Mouse (Mus musculus) left cerebral cortex, postnatal 10 days (tissue): ENCODE measurements around the gene Atat1. TPM values are rescaled to one million over a fixed set of nuclear protein-coding genes. Genes with fewer than 3 reads are reported as not detected.

Experiments
- DNase-seq, 2 experiments: peaks; one replicate each; pipeline ENCODE4 v3.0.0; 2021 to 2022; ENCODE audit warnings: low spot score in 2 of 2, mixed read lengths in 1 of 2; ENCODE audit errors: extremely low spot score in 1 of 2
- intact Hi-C: fragments of 180-260 bp; cut with DNase I; formaldehyde crosslinking; loops from one replicate; pipeline ENCODE4 v1.15.1; 2025
- total RNA-seq, 2 experiments: library from RNA; stranded (reverse); gene quantifications; 2 replicates each; pipeline ENCODE4 v1.2.3; 2021

Atat1 gene
- total RNA-seq, 2 experiments from 2014 or later: 105 to 111 TPM

GRCm38 (mm10) chr17:35919060-35919715 is 9.3 kb upstream of the Atat1 start:
- DNase-seq: peak; percentile 94 to 98
- intact Hi-C loops: no loop called here

DNA sequence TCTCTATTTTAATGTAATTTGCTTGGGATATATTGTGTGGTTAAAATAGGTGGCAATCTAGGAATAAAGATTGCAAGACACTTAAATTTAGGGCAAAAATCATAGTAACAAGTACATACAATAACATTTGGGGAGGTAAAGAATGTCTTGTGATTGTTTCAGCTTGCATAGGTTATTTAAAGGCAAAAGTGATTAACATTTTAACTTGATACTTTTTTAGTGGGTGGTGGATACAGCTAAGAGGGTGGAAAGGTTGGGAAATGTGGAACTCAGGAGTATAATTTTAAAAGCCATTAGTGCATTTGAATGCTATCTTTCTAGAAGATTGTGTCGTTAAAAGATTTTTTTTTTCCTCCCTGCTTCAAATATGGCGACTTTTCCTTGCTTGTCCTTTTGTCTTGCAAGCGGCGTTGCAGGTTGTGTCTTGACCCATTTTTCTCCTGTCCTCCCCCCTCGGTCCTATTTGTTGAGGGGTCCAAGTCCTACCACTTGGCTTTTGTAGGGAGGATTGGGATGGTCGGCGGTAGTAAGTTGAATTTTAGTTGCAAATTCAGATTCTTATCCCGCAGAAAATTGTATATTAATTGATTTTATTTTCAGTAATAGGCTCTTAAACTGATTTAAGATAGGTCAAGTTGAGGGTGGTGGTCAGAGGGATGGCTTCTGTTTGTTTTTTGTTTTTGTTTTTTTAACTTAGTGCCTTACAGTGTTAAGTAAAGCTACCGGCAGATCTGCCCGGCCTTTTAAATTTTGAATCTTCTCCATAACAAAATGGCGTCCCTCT is 8.6 kb upstream of the Atat1 start:
- DNase-seq: peak in 1 of 2 experiments; percentile 66
- intact Hi-C loops: no loop called here

DNA sequence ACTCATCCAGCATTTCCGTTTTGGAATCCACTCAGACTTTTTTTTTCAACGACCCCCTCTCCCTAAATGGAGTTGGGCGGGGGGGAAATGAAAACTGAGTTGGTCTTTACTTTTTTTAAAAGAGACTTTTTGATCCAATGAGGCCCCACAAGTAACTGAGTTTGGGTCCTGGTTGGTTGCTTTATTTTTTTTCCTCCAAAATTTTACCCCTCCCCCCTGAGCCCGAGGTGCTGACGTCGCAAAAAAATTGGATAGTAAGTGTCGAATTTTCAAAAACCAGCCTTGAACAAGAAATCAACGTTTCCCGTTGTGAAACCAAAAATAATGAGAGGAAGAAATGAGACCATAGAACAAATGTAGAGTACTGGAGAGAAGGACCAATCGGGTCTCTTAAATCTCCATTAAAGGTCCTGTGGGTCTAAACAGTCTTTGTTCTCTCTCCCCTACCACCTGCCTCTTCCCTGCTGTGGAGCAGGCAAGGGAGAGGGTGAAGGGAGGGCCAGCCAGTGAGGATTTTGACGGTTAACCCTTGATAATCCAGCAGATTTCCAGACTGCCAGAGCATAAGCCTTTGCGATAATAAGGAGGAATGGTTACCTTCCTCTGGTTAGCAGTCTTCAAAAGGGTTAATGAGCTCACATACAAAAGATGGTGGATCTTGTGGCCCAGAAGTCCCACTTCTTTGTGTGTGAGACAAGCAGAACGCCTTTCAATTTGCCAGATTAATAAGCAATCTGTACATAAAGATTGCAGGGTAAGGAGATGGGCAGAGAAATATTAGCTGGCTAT is 7.8 kb upstream of the Atat1 start:
- peak; percentile 65 to 67 for DNase-seq
- intact Hi-C loops: no loop called here

DNA sequence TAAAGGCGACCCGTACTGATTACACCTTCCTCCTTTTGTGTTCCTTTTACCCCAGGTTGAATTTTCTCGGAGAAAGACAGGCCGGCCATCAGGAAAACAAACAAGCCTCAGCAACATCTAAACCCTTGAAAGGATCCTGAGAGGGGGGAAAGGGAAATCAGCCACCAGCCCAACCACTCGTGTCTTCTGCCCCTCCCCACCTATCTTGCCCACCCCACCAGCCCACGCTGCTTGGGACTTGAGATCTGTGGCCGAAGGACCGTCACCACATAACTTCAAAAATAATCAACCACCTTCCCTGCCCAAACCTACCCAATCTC is 7.2 kb upstream of the Atat1 start:
- no peak for DNase-seq
- intact Hi-C loops: no loop called here

- DNase-seq: peak; percentile 99 to 100
- intact Hi-C loops: no loop called here
Measured at GRCm38 (mm10) chr17:35916297-35917142, 6.6 kb upstream of the Atat1 start, which contains the start of the genes Mrps18b and Ppp1r10. TSS of gene Mrps18b (minus strand) at chr17:35916389. TSS of gene Ppp1r10 (plus strand) at chr17:35916434.

DNA sequence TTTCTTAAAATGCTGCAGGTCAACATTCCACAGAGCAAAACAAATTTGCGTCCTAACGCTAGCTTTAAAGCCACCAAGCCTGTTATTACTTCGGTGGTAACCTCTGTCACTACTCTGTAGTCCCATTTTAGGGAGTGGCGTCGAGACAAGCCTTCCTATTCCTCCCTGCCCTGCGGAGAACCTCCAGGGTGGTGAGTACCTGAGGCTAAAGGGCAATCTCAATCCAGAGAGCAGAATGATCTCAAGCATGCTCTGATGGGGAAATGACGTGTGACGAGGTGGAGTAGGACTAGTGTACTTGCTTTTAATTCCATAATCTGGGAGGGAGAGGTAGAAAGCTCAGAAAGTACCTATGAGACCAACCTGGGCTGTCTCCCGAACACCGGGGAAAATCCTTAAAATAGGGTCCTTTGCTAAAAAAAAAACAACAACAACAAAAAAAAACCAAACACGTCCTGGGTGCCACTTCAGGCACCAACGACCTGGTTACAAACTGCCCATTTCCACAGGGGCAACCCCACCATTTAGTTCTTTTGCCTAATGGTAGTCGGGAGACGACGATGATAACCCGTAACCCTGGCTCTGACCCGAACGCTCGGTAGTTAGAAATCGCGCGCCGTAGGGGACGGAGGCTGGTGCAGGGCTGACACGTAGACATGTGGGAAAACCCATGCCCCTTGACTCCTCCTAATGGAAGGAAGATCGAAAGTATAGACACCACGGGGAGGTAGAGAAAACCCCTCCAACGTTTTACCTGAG is 5.8 kb upstream of the Atat1 start:
- DNase-seq: no peak
- intact Hi-C loops: no loop called here

DNA sequence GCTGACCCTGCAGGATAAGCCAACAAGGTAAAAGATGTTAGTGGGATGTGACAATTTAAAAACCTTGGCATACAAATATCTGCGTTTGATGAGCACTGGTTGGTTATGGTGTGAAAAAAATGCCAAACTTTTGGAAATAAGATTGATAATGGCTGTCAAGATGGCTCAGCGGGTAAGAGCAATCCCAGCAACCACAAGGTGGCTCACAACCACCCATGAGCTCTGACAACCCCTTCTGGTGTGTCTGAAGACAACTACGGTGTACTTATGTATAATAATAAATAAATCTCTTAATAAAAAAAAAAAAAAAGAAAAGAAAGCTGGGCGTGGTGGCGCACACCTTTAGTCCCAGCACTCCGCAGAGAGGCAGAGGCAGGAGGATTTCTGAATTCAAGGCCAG is 5.1 kb upstream of the Atat1 start:
- intact Hi-C loops: no loop called here
- DNase-seq: no peak

GRCm38 (mm10) chr17:35909186-35909918 is 523 bp downstream of the Atat1 start:
- intact Hi-C loops: no loop called here
- no peak for DNase-seq

- intact Hi-C loops: no loop called here
Measured at GRCm38 (mm10) chr17:35907609-35908008, 2.3 kb downstream of the Atat1 start.

GRCm38 (mm10) chr17:35905587-35905986 is 4.3 kb downstream of the Atat1 start:
- DNase-seq: no peak
- intact Hi-C loops: no loop called here

More at GRCm38 (mm10) chr17:35907609-35908008, 2.3 kb downstream of the Atat1 start:
- no peak for DNase-seq

DNA sequence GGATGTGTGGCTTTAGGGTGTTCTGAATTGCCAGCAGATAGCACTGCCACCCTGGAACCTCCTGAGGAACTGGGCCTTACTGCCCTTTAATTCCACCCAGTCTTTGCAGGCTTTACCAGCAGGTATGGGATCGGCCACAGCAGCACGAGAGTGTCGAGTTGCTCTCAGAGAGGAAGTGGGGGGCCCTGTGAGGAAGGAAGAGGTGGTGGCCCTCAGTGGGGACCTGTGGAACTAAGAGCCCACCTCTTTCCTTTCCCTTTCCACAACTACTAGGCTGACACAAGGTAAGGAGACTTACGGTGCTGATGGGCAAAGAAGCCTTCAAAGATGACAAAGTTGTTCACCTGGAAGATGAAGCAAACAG is 5.9 kb downstream of the Atat1 start:
- no peak for DNase-seq
- intact Hi-C loops: no loop called here

GRCm38 (mm10) chr17:35903343-35903991 is 6.4 kb downstream of the Atat1 start:
- intact Hi-C loops: no loop called here

GRCm38 (mm10) chr17:35900636-35901035 is 9.2 kb downstream of the Atat1 start:
- DNase-seq: no peak
- intact Hi-C loops: no loop called here

More at GRCm38 (mm10) chr17:35903343-35903991, 6.4 kb downstream of the Atat1 start:
- DNase-seq: peak in 1 of 2 experiments; percentile 81

GRCm38 (mm10) chr17:35897644-35898573 is 12.0 kb downstream of the Atat1 start:
- intact Hi-C loops: no loop called here
- no peak for DNase-seq

DNA sequence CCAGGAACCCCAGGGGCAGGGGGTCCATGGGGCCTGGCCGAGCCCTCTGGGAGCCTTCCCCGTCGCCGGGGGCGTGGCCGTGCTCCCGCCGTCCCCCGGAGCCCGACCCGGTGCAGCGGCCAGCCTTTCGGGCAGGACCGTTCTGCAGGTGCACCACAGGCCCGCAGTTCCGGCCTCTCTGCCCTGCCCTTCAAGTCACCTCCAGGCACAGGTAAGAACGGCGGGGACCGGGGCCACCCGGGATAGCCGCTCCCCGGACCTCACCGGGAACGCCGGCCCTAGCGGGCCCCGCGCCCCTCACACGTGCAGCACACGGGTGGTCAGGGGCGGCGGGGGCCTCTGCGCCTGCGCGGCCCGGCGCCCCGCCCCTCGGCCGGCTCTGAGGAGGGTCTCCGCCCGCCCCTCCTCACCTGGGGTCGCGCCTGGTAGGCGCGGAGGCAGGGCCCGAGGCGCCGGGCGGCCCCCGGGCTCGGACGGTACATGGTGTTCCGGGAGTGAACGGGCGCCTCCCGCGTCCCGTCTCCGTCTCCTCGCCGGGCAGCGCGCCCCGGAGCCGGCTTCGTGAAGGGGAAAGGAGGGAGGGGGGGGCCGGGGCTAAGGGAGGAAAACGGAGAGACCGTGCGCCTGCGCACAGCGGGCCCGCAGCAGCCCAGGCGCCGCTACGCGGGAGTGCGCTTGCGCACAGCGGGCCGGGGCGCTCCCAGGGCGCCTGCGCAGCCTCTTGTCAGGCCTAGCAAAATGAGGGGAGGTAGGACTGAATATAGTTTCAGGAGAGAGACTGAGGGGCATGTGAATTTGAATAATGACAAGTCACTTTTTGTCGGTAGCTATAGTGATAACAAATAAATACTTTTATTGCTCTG is 12.9 kb downstream of the Atat1 start, which contains the start of gene 2310061I04Rik:
Gene 2310061I04Rik, minus strand, starts transcription at position 651 of the 863 bp plus-strand sequence.
- intact Hi-C loops: no loop called here
- DNase-seq: peak; percentile 87 to 93
